ENCODE assay signal across 8 mouse cellular contexts in the genomic region with DNA sequence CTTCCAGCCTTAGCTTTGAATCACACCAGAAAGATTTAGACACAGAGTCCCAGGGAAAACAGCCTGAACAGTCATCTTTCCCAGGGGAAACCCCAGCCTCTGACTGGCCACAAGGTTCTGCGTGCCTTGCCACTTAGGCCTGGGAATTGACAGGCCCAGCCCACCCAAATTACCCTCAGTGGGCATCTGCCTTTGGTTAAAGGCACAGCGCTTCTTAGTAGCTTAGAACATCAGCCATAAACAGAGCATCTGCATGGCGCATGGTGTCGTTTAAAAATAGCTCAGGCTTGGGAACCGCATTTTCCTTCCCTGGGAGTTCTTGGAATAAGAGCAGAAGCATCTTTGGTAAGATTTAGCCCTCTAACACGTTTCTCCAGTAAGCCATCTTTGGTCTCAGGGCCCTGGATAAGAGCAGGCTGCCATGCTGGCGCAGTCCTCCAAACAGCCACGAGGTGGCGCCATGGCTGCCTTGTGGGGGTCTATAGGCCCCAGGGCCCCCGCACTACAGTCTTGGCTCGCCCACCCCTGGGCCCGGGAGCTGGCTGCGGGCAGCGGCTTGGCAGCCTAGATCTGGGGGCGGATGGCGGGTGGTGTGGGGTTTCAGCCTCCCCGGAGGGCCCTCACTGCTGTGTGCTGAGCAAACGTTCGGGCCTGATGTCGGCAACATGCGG.
DNase-seq lines count a peak whose midpoint lies in the region; ATAC-seq lines count a peak whose summit lies in the region.

No protein-coding gene starts in this region.

- peaks cover 24% of the 10 kb centered on the region for H3K4me1 ChIP-seq in embryonic facial prominence, embryonic 15.5 days
- peaks cover 18% of the 10 kb centered on the region in 2 experiments for H3K4me1 ChIP-seq in heart, embryonic 14.5 days (ENCODE audit: control insufficient read depth in 2 of 2, insufficient read depth in 2 of 2, low read length in 2 of 2)
- H3K4me1 ChIP-seq in limb, embryonic 11.5 days (ENCODE audit: control insufficient read depth, insufficient read depth, low read length): peaks cover 7% of the 10 kb centered on the region
- H3K4me1 ChIP-seq in midbrain, embryonic 12.5 days: peaks cover 12% of the 10 kb centered on the region

- ATAC-seq in embryonic facial prominence, embryonic 15.5 days (ENCODE audit: insufficient number of reproducible peaks, low FRiP score, low TSS enrichment, low read depth): peak; percentile 93
- ATAC-seq in heart, embryonic 14.5 days (ENCODE audit: insufficient number of reproducible peaks, insufficient read depth, low FRiP score, low read depth): no peak
- ATAC-seq in limb, embryonic 11.5 days (ENCODE audit: insufficient number of reproducible peaks, low FRiP score, low TSS enrichment, low read depth): peak; percentile 89
- peak; percentile 70 for ATAC-seq in midbrain, embryonic 12.5 days (ENCODE audit: low FRiP score, low read depth)

- no peaks in the 10 kb centered on the region for H3K9me3 ChIP-seq in embryonic facial prominence, embryonic 15.5 days (replicated peaks)
- no peaks in the 10 kb centered on the region for H3K9me3 ChIP-seq in heart, embryonic 14.5 days (ENCODE audit: control insufficient read depth, low read length)
- no peaks in the 10 kb centered on the region for H3K9me3 ChIP-seq in limb, embryonic 11.5 days (ENCODE audit: control insufficient read depth, low read length)
- H3K9me3 ChIP-seq in midbrain, embryonic 12.5 days: no peaks in the 10 kb centered on the region

- DNase-seq in left cerebral cortex, postnatal 14 days (ENCODE audit: low spot score in 2 of 2): peak; percentile 20 to 38
- no peak for DNase-seq in left cerebral cortex, adult 11 months (ENCODE audit: low spot score)
- peak; percentile 13 to 52 for DNase-seq in adrenal gland, adult 18-20 months (ENCODE audit: low spot score in 2 of 2)
- DNase-seq in limb, embryonic 11.5 days (ENCODE audit: low spot score): peak; percentile 93
- DNase-seq in yolk sac, embryonic 10.5 days (ENCODE audit: low spot score): peak; percentile 63

- H3K27ac ChIP-seq in embryonic facial prominence, embryonic 15.5 days (replicated peaks): peak overlapping the region; percentile 9; the same call in 1 of the 2 replicates
- H3K27ac ChIP-seq in heart, embryonic 14.5 days (replicated peaks in 1 of 2; ENCODE audit: control insufficient read depth in 1 of 2, insufficient read depth in 1 of 2, low read depth in 2 of 2, low read length in 2 of 2): no peak overlapping the region
- H3K27ac ChIP-seq in limb, embryonic 11.5 days (replicated peaks; ENCODE audit: low read depth, low read length): peak overlapping the region; percentile 55; the same call in 1 of the 2 replicates
- no peak overlapping the region for H3K27ac ChIP-seq in midbrain, embryonic 12.5 days (replicated peaks)

- H3K27me3 ChIP-seq in embryonic facial prominence, embryonic 15.5 days: peaks cover 30% of the 10 kb centered on the region
- H3K27me3 ChIP-seq in heart, embryonic 14.5 days (ENCODE audit: control insufficient read depth, insufficient read depth, low read length): no peaks in the 10 kb centered on the region
- H3K27me3 ChIP-seq in limb, embryonic 11.5 days (ENCODE audit: control insufficient read depth, insufficient read depth, low read length): no peaks in the 10 kb centered on the region
- H3K27me3 ChIP-seq in midbrain, embryonic 12.5 days: peaks cover 6% of the 10 kb centered on the region

- 9% methylated on average over 21 of the region's 21 CpGs for WGBS in embryonic facial prominence, embryonic 15.5 days
- 25% methylated on average over 21 of the region's 21 CpGs for WGBS in heart, embryonic 14.5 days
- 7% methylated on average over 21 of the region's 21 CpGs for WGBS in limb, embryonic 11.5 days
- WGBS in midbrain, embryonic 12.5 days: 22% methylated on average over 21 of the region's 21 CpGs

- no peak overlapping the region for H3K9ac ChIP-seq in embryonic facial prominence, embryonic 15.5 days
- no peak overlapping the region for H3K9ac ChIP-seq in heart, embryonic 14.5 days (ENCODE audit: low read length)
- H3K9ac ChIP-seq in limb, embryonic 11.5 days (ENCODE audit: low read length): 0 out of 2 replicates have a peak overlapping the region, but pooled peaks have one; percentile 23
- 0 out of 2 replicates have a peak overlapping the region, but pooled peaks have one; percentile 17 for H3K9ac ChIP-seq in midbrain, embryonic 12.5 days (replicated peaks)

- H3K36me3 ChIP-seq in embryonic facial prominence, embryonic 15.5 days: no peaks in the 10 kb centered on the region
- H3K36me3 ChIP-seq in heart, embryonic 14.5 days (ENCODE audit: control insufficient read depth, insufficient read depth, low read length): no peaks in the 10 kb centered on the region
- no peaks in the 10 kb centered on the region for H3K36me3 ChIP-seq in limb, embryonic 11.5 days (ENCODE audit: control insufficient read depth, insufficient read depth, low read length)
- no peaks in the 10 kb centered on the region for H3K36me3 ChIP-seq in midbrain, embryonic 12.5 days

- 0 out of 2 replicates have a peak overlapping the region, but pooled peaks have one; percentile 8 for H3K4me3 ChIP-seq in embryonic facial prominence, embryonic 15.5 days (replicated peaks)
- no peak overlapping the region for H3K4me3 ChIP-seq in heart, embryonic 14.5 days (ENCODE audit: control insufficient read depth in 1 of 2, insufficient read depth in 1 of 2, low read depth in 1 of 2, low read length in 2 of 2)
- no peak overlapping the region for H3K4me3 ChIP-seq in limb, embryonic 11.5 days (ENCODE audit: low read depth, low read length)
- H3K4me3 ChIP-seq in midbrain, embryonic 12.5 days: peak overlapping the region; percentile 17; the same call in 1 of the 2 replicates

- intact Hi-C loops in left cerebral cortex, postnatal 14 days (cut with DNase I): no loop called here

- peak overlapping the region; percentile 38 for H3K4me2 ChIP-seq in embryonic facial prominence, embryonic 15.5 days (replicated peaks)
- H3K4me2 ChIP-seq in heart, embryonic 14.5 days (ENCODE audit: low read length): peak overlapping the region; percentile 42
- H3K4me2 ChIP-seq in limb, embryonic 11.5 days (ENCODE audit: low read depth, severe bottlenecking): peak overlapping the region; percentile 30; the same call in 1 of the 2 replicates
- peak overlapping the region; percentile 34 for H3K4me2 ChIP-seq in midbrain, embryonic 12.5 days (replicated peaks)

Comparison
In these comparisons a context has a peak if more than half of its experiments do, and no peak if none do; other contexts are left out.
1. H3K27ac ChIP-seq: peak in embryonic facial prominence, embryonic 15.5 days (single experiment) and limb, embryonic 11.5 days (single experiment); none in heart, embryonic 14.5 days (0 of 2) and midbrain, embryonic 12.5 days (single experiment).
2. H3K4me3 ChIP-seq: peak in embryonic facial prominence, embryonic 15.5 days (single experiment) and midbrain, embryonic 12.5 days (single experiment); none in heart, embryonic 14.5 days (0 of 2) and limb, embryonic 11.5 days (single experiment).
3. H3K9ac ChIP-seq: peak in limb, embryonic 11.5 days (single experiment) and midbrain, embryonic 12.5 days (single experiment); none in embryonic facial prominence, embryonic 15.5 days (single experiment) and heart, embryonic 14.5 days (single experiment).
4. Peak in every context shown above with its lines, with median percentiles within 50 percentile points of each other: H3K4me2 ChIP-seq.